Mouse (Mus musculus) lung, adult 18-20 months (tissue): ENCODE measurements around the gene Ksr1.
"Not testable (repeated sequence)": the region's sequence is repeated elsewhere in the genome, so short reads cannot be mapped to it uniquely, and the experiment has no call there.

Experiments
- DNase-seq, 2 experiments: peaks; one replicate each; pipeline ENCODE4 v3.0.0; 2022; ENCODE audit warnings: mixed read lengths in 2 of 2

Ksr1 gene

GRCm38 (mm10) chr11:79036324-79036723, 109.9 kb downstream of the Ksr1 start:
- no peak for DNase-seq

- DNase-seq, result no peak
Measured at GRCm38 (mm10) chr11:79033636-79034035, 112.6 kb downstream of the Ksr1 start.

- DNase-seq, result no peak
Measured at GRCm38 (mm10) chr11:79033021-79033420, 113.2 kb downstream of the Ksr1 start.

- DNase-seq, result no peak
Measured at GRCm38 (mm10) chr11:79031452-79031746, 114.8 kb downstream of the Ksr1 start.

GRCm38 (mm10) chr11:79030570-79031451, 115.4 kb downstream of the Ksr1 start:
- DNase-seq, result peak; percentile 79 to 83

GRCm38 (mm10) chr11:79023751-79024150, 122.5 kb downstream of the Ksr1 start:
- DNase-seq, result no peak

GRCm38 (mm10) chr11:79023342-79023741, 122.9 kb downstream of the Ksr1 start:
- peak; percentile 37 to 54 for DNase-seq

- no peak for DNase-seq
Measured at GRCm38 (mm10) chr11:79022836-79023235, 123.4 kb downstream of the Ksr1 start.

- no peak for DNase-seq
Measured at GRCm38 (mm10) chr11:79020535-79021045, 125.6 kb downstream of the Ksr1 start.

GRCm38 (mm10) chr11:79019839-79020534, 126.2 kb downstream of the Ksr1 start:
- peak in 1 of 2 experiments; percentile 37 for DNase-seq

- DNase-seq, result peak; percentile 69 to 78
Measured at GRCm38 (mm10) chr11:79018954-79019704, 127.1 kb downstream of the Ksr1 start.

- no peak for DNase-seq
Measured at GRCm38 (mm10) chr11:79017161-79017606, 129.0 kb downstream of the Ksr1 start.

- DNase-seq, result no peak
Measured at GRCm38 (mm10) chr11:79016236-79016635, 130.0 kb downstream of the Ksr1 start.

- DNase-seq, result no peak
Measured at GRCm38 (mm10) chr11:79015660-79016215, 130.5 kb downstream of the Ksr1 start.

- no peak for DNase-seq
Measured at GRCm38 (mm10) chr11:79014602-79015325, 131.4 kb downstream of the Ksr1 start.

- DNase-seq, result no peak
Measured at GRCm38 (mm10) chr11:79013806-79014205, 132.4 kb downstream of the Ksr1 start.

GRCm38 (mm10) chr11:79013056-79013455, 133.2 kb downstream of the Ksr1 start:
- DNase-seq, result no peak

GRCm38 (mm10) chr11:79012529-79012928, 133.7 kb downstream of the Ksr1 start:
- DNase-seq, result no peak

GRCm38 (mm10) chr11:79008891-79009290, 137.3 kb downstream of the Ksr1 start:
- no peak for DNase-seq

- DNase-seq, result no peak
Measured at GRCm38 (mm10) chr11:79008007-79008775, 138.0 kb downstream of the Ksr1 start.

- DNase-seq, result not testable (repeated sequence)
Measured at GRCm38 (mm10) chr11:79007356-79007755, 138.9 kb downstream of the Ksr1 start.
